Mouse (Mus musculus) T-helper 17 cell (primary cell): Measurements from ENCODE around the gene Flt4.

ENCODE experiments used
- in situ Hi-C, 2 experiments: fragments of 300-600 bp; cut with MboI, MseI; formaldehyde crosslinking; loops; 1 replicate in 1 of 2; 2 replicates in 1 of 2; pipeline ENCODE4 v1.15.1; 2025; ENCODE audit warnings: high pct_unique_total_duplicates in 2 of 2

Flt4 gene

DNA sequence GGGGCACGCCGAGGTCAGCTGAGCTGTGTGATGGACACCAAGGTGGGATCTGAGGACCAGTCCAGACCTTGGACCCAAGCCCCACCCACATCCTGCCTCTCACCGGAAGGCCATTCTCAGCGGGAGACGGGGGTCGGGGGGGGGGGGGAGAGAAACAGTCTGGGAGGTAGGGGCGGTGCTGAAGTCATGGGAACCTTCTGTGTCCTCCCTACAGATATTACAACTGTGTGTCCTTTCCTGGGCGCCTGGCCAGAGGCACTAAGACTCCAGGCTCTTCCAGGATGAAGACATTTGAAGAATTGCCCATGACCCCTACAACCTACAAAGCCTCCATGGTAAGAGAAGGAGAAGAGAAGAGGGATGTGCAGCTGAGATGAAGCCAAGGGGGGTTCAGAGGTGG lies 36.6 kb downstream of the Flt4 start:
- in situ Hi-C loops: loop anchor here in 1 of 2 experiments (25.0 kb wide), 1 partner anchor 1867 kb away; no protein-coding TSS in a partner anchor

DNA sequence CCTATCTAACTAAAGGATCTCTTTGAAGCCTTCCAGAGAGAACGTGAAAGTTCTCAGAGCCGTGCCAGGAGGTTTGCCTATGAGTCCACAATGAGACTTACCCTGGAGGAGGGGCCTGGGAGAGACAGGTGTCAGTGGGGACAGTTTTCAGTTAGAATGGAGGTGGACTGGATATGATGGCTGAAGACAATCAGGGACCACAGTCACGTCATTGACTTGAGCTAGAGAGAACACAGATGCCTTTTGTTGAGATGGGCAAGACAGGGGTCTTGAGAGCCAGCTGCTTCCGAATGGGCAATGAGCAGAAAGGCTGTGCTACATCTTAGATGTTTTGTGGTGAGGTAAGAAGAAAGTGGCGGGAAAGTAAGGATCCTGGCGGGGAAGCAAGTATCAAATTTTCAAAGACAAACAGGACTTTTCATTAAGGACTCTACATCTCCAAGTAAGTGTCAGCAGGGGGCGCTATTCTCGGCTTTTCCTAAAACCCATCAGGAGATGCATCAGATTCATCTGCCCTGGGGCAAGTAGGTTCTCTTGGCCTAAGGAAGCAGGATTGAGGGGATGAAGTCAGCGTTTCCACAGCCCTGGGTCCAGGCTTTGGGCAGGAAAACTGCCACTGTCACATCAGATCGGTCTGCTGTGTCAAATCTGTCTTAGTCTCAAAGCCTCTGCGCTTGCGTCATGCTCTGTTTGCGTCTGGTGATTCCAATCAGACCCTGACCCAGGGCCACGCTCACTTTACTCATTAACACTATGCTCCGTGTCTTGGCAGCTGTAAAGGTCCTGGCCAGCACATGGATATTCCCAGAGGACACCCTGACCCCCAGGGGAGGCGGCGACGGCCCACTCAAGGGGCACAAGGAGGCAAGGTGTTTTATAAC lies 41.3 kb downstream of the Flt4 start:
- in situ Hi-C loops: no loop called here

DNA sequence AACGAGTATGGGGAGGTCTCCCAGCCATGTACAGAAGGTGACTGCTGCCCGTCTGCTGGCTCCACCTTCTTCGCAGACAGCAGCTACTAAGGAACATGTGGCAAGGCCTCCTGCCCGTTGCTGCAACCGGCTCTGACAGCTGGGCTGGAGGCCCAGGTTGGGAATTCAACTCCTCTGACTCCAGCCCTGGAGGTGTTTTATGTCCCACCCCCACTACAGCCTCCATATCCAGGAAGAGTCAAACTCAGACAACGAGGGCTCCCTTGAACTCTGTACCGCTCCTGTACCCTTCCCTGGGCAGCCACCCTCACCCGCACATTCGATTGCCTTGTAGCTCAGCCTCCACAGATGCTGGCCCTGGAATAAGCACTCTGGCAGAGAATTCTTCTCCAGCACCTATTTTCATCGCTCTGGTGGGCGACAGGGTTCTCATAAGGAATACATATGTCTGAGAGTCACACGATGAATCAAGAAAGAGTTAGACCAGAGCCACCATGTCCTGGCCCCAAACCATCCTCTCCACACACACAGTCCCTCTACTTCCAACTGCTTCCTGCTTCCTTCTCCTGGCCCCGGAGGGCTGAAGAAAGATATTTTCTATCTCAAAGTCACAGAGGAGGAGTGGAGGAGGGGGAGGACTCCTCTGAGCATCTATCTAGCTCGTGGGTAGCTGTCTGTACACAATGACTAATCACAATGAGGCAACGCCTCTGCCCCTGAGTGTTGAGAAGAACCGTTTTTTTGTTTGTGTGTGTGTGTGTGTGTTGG lies 42.1 kb downstream of the Flt4 start:
- in situ Hi-C loops: no loop called here

- in situ Hi-C loops: no loop called here
These were observed 42.8 kb downstream of the Flt4 start for GRCm38 (mm10) chr11:49651762-49652322.

DNA sequence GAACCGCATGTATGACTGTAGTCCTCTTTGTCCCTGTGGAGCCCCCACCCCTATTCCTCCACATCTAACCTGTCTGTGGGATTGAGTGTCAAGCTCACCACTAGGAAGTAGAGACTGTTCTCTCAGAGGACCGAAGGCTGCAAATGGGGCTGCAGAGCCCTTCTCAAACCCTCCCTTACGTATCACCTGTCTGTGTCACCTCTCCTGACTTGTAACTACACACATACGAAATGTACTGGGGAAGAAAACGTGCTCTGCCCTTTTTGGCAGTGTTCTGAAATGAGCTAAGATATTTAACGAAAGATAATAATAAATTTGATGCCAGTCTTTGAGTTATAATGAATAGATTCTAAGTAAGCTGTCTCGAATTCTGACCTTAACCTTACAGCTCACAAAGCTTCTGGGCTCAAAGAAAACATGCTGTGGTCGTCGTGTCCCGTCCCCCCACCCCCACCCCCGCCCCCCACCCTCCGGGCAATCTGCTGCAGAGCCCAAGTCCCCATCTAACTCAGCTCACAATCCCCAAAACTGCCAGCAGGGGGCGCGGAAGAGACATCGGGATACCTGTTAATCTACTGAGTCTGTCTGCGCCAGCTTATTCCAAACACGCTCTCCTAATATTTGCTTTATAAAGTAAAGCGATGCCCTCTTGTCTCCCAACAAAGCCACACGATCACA lies 43.5 kb downstream of the Flt4 start:
- in situ Hi-C loops: no loop called here

GRCm38 (mm10) chr11:49653079-49653408 lies 44.0 kb downstream of the Flt4 start:
- in situ Hi-C loops: no loop called here

GRCm38 (mm10) chr11:49654651-49655050 lies 45.6 kb downstream of the Flt4 start:
- in situ Hi-C loops: loop anchor here (5.0 kb wide), 2 partner anchors 218 to 303 kb away; no protein-coding TSS in a partner anchor

DNA sequence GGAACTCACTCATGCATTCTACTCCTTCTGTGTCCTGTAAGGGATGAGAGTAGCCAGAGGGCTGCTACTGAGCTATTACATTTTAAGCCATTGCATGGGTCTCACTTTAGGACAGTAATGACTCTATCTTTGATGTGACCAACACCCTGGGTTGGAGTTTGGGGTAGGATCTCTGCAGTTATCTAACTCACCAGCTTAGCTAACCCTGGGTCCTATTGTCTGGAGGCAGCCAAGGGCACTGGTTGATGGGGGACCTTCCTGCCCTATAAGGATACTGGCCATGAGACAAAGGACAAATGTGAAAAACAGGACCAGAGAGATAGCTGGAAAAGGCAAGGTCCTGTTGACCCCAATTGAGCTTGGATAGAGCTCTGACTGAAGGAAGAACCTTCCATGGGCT lies 46.4 kb downstream of the Flt4 start:
- in situ Hi-C loops: loop anchor here (5.0 kb wide), 2 partner anchors 217 to 302 kb away; no protein-coding TSS in a partner anchor

GRCm38 (mm10) chr11:49658065-49658464 lies 49.0 kb downstream of the Flt4 start:
- in situ Hi-C loops: loop anchor here (5.0 kb wide), 2 partner anchors 214 to 299 kb away; no protein-coding TSS in a partner anchor

- in situ Hi-C loops: loop anchor here (5.0 kb wide), 2 partner anchors 213 to 298 kb away; no protein-coding TSS in a partner anchor
These were observed 49.9 kb downstream of the Flt4 start for GRCm38 (mm10) chr11:49658791-49659469.

DNA sequence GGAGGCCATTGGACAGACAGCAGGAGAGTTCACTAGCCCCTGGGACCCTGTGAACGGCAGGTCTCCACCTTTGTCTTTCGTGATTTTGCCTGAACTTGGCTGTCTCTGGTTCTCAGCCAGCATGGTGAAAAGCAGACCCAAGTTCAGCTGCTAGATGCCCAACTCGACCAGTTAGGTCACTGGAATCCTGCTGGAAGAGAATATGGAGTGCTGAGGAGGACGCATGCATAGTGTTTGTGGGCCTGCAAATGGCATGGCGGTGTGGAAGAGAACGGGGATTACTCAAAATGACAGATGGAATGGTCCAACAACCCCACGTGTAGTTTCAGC lies 50.4 kb downstream of the Flt4 start:
- in situ Hi-C loops: loop anchor here (5.0 kb wide), 2 partner anchors 213 to 298 kb away; no protein-coding TSS in a partner anchor

DNA sequence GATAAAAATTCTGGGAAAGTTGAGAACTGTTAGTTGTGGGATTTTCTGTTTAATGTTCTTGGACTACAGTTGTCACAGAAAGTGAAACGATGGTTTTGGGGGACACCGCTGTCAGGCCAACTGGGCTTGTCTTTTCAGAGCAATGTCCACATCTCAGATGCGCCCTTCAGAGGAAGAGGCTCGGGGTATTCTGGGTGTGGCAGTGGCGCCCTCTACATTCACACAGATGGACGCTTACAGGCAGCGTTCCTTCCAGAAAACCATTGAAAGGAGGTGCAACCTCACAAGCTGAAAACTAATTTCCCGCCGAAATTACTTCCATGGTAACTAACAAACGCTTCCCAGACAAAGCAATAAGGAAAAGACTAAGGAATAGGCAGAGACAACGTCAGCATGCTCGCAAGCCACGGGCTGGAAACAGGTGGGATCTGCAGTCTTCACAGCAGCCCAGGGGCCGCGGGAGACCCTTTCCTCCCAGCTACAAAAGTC lies 53.3 kb downstream of the Flt4 start:
- in situ Hi-C loops: no loop called here

- in situ Hi-C loops: no loop called here
These were observed 54.2 kb downstream of the Flt4 start, which contains the start of gene Scgb3a1 for GRCm38 (mm10) chr11:49663310-49663709. Gene Scgb3a1 (plus strand): TSS chr11:49663610.

GRCm38 (mm10) chr11:49664262-49665140 lies 55.4 kb downstream of the Flt4 start:
- in situ Hi-C loops: no loop called here

DNA sequence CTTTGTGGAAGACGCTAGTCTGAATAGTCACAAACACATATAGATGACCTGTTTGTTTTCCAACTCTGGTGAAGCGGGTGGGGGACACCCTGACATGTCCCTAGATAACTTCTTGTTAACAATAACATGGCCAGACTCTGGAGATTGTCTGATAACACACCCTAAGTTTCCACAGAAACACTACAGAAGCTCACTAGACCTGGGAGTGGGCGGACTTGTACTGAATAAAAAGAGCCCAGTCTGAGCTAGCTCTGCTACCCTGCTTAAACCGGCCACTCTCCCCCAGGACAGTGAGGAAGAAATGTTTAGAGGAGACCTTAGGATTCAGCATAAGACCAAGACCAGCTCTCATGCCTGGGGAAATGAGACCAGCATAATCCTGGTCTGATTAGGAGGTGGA lies 56.4 kb downstream of the Flt4 start:
- in situ Hi-C loops: no loop called here

DNA sequence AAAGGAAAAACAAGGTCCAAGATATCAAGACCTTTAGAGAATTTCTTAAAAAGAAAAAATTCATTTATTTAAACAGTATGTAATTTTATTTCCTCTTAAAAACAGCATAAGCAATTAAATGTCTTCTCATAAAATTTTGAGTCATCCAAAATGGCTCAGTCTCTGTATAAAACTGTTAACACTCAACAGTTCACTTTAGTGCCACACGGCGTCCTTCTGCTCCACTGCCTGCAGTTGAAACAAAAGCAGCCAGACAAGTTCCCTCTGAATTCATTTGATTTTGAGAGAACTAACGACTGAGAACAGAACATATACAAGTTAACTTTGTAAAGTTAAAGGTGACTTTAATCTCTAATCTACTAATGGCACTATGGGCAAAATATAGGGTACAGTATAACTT lies 64.4 kb downstream of the Flt4 start:
- in situ Hi-C loops: no loop called here

DNA sequence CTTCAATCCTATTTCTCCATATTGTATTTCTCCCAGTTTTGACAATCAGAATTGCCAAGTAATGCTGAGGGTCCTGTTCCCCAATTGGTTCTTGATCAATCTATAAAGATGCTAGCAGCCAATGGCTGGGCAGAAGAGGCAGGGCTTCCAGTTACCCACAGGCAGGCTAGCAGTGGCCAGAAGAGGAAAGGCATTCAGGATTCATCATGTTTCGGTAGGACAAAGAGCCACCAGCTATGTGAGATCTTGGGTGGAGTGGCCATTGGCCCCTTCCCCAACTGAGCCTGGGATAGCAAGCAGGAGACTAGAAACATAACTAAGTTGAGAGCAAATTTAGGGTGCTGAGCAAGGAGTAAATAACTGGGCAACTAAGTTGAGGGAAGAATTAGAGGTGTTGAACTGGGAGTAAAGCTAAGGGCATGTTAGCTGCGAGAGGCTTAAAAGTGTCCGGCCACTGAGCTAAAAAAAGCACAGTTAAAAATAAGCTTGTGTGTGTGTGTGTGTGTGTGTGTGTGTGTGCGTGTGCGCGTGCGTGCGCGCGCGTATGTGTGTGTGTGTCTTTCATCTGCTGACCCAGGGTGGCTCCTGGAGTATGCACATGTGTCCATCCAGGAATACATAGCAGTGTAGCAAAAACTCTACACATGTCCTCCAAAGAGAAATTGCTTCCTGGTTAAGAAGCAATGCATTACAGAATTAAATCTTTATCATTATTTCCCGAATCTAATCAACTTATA lies 75.3 kb downstream of the Flt4 start:
- in situ Hi-C loops: no loop called here

DNA sequence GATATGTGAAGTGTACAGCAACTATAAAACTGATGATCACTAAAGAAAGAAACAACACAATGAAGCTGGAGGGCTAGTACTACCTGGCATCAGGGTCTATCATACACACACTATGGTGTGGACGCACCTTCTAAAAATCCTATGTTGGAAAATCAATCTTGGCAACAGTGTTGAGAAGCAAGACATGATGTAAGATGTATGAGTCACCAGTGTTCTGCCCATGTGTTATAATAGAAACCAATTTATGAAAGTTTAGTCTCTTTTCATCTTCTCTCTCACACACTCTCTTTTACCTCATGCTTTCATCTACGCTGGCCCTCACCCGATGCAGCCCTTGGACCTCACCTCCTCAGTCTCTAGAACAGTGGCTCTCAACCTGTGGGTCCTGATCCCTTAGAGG lies 86.0 kb downstream of the Flt4 start:
- in situ Hi-C loops: no loop called here

- in situ Hi-C loops: no loop called here
These were observed 86.6 kb downstream of the Flt4 start for GRCm38 (mm10) chr11:49695695-49696094.
